Mouse (Mus musculus) brown adipose tissue, adult 24 weeks (tissue): ENCODE results near the gene Spata17. TPM values are rescaled to one million over a fixed set of nuclear protein-coding genes. Genes with fewer than 3 reads are reported as not detected.
A peak's percentile ranks its signal among the peaks of the same experiment; 100 is the strongest.

ENCODE experiments used
- H3K27ac ChIP-seq: fragments of 200-500 bp; replicated peaks from 2 replicates; pipeline ENCODE4 v1.5.1; 2012; ENCODE audit warnings: low read depth, mild to moderate bottlenecking, low read length
- H3K4me1 ChIP-seq: fragments of 200-500 bp; 2 replicates; pipeline ENCODE4 v1.6.1; 2012; ENCODE audit warnings: low read length, mixed read lengths; ENCODE audit not compliant: control insufficient read depth, insufficient read depth, insufficient read length
- H3K4me3 ChIP-seq: fragments of 200-500 bp; 2 replicates; pipeline ENCODE4 v1.5.1; 2012; ENCODE audit warnings: low read depth, mild to moderate bottlenecking, low read length, moderate library complexity; ENCODE audit not compliant: insufficient read depth
- polyA plus RNA-seq: library from polyadenylated mRNA; stranded (reverse); fragments of >200 nt; gene quantifications from 2 replicates; pipeline ENCODE4 v1.2.4, GENCODE M21; 2012; ENCODE audit not compliant: missing spikeins, insufficient read depth, insufficient read length

The Spata17 gene
- polyA plus RNA-seq, 1 experiment, result 12.8 TPM

DNA sequence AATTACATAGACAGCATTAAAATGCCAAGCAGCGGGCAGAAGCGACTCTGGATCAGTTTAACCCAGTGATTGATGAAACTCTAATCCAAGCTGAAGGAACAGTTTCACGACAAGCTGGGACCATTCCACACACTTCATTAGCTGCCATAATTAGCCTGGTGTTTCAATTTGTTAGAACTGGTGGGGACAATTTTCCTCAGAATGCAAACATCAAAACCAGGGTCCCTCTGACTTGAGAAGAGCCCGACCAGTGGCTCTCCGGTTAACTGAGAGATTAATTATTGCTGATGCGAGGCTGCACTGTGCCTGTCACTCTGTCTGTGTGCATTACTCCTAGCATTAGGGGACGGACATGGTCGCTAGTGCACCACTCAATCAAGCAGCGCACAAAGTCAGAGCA is 137.9 kb downstream of the Spata17 start:
- Histone ChIP-seq H3K4me3 (no peak overlapping the region), H3K27ac (no peak overlapping the region), H3K4me1 (no peaks in the 10 kb centered on the region)

DNA sequence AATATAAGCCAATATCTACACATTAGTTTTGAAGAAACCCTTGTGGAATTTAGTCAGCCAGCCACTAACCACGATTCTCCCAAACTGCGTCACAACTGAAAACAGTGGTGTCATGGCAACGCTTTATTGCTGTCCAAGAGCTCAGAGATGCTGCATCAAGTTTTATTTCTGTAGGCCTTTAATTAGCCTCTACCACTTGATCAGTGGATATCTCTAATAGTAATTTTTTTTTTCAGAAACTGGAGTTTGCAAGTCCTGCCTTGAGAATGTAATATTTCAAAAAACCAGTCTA is 138.3 kb downstream of the Spata17 start:
- Histone ChIP-seq H3K4me1 (no peaks in the 10 kb centered on the region), H3K4me3 (no peak overlapping the region), H3K27ac (no peak overlapping the region)

- no peak overlapping the region for H3K27ac ChIP-seq
- no peaks in the 10 kb centered on the region for H3K4me1 ChIP-seq
- H3K4me3 ChIP-seq, result no peak overlapping the region
Observed at GRCm38 (mm10) chr1:187076198-187077042, 138.8 kb downstream of the Spata17 start.

- H3K4me3 ChIP-seq, result no peak overlapping the region
- no peaks in the 10 kb centered on the region for H3K4me1 ChIP-seq
- H3K27ac ChIP-seq, result no peak overlapping the region
Observed at GRCm38 (mm10) chr1:187059874-187060273, 155.4 kb downstream of the Spata17 start.

- H3K4me1 ChIP-seq, result no peaks in the 10 kb centered on the region
- no peak overlapping the region for H3K4me3 ChIP-seq
- H3K27ac ChIP-seq, result no peak overlapping the region
Observed at GRCm38 (mm10) chr1:187054333-187054732, 160.9 kb downstream of the Spata17 start.

DNA sequence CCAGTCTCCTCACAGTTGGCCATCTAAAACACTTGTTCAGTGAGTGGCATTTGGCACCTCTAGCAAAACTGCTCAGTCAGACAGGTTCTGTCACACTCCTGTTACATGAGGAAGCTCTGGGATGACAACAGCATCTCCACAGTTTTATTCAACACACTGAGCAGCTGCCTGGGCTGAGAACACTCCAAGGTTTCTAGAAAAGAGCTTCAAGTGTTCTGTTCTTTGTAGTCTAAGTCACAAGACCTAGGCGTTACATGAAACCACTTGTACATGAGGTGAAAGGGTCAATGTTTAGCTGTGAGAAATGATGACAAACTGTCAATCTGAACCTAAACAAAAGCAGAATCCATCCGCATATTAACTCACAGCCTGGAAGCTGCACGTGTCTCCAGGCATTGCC is 161.4 kb downstream of the Spata17 start:
- H3K4me1 ChIP-seq, result no peaks in the 10 kb centered on the region
- H3K4me3 ChIP-seq, result no peak overlapping the region
- no peak overlapping the region for H3K27ac ChIP-seq

GRCm38 (mm10) chr1:187052532-187052931 is 162.7 kb downstream of the Spata17 start:
- Histone ChIP-seq H3K4me3 (no peak overlapping the region), H3K27ac (no peak overlapping the region), H3K4me1 (no peaks in the 10 kb centered on the region)

DNA sequence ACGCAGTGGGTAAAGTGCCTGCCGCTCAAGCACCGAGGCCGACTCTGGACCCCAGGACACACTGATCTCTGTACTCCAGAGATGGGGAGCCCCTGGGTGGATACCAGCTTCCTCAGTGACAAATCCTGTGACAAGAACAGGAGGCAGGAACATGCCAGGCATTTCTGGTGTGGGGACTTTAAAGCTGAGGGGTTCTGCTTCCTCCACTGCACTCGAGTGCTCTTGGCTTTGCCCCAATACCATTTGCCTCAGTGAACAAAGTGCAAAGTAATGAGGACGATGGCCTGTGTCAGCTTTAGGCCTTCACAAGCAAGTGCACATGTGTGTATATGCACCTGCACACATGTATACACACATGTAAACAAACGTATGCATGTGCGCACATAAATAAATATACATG is 164.0 kb downstream of the Spata17 start:
- Histone ChIP-seq H3K4me3 (no peak overlapping the region), H3K27ac (no peak overlapping the region), H3K4me1 (no peaks in the 10 kb centered on the region)

- Histone ChIP-seq H3K4me1 (no peaks in the 10 kb centered on the region), H3K4me3 (no peak overlapping the region), H3K27ac (no peak overlapping the region)
Observed at GRCm38 (mm10) chr1:187048681-187049288, 166.5 kb downstream of the Spata17 start.

GRCm38 (mm10) chr1:187044726-187045125 is 170.5 kb downstream of the Spata17 start:
- Histone ChIP-seq H3K4me1 (no peaks in the 10 kb centered on the region), H3K4me3 (no peak overlapping the region), H3K27ac (no peak overlapping the region)

DNA sequence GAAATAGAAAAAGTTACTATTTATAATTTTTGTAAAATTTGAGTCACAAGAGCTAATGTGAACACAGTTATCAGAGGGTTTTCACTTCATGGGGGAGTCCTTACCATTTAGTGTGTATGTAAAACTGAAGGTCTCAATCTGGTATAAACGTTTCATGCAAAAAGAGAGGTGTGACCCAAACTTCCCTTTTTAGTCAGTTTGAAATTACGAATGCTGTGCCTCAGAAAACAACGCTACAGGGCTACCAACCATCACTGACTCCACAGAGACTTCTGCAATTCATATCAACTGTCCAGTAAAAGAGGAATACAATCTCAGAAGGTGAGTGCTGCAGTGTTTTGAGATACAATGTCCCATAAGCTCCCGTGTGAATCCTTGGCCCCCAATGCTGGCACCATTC is 175.5 kb downstream of the Spata17 start:
- Histone ChIP-seq H3K4me3 (no peak overlapping the region), H3K4me1 (no peaks in the 10 kb centered on the region), H3K27ac (no peak overlapping the region)

DNA sequence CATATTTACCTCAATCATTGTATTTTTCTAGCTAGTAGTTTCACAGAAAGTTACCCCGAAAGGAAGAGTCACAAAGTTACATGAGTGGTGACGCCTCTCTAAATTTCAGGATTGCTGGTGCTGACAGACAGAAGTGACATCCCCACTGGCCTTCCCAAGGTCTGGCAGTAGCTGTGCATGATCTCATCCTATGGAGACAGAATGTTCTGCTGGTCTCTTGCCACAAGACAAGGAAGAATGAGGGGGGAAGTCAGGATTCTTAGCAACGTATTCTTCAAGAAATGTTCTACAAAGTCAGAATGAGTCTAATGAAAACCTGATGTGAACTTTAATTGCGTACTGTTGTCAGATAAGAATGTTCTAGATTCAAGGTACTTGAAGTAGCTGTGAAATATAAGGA is 179.5 kb downstream of the Spata17 start:
- Histone ChIP-seq H3K4me1 (no peaks in the 10 kb centered on the region), H3K4me3 (no peak overlapping the region), H3K27ac (no peak overlapping the region)

- Histone ChIP-seq H3K27ac (no peak overlapping the region), H3K4me3 (no peak overlapping the region), H3K4me1 (no peaks in the 10 kb centered on the region)
Observed at GRCm38 (mm10) chr1:187031796-187032195, 183.5 kb downstream of the Spata17 start.

GRCm38 (mm10) chr1:187028841-187029240 is 186.4 kb downstream of the Spata17 start:
- H3K27ac ChIP-seq, result no peak overlapping the region
- no peak overlapping the region for H3K4me3 ChIP-seq
- H3K4me1 ChIP-seq, result no peaks in the 10 kb centered on the region

DNA sequence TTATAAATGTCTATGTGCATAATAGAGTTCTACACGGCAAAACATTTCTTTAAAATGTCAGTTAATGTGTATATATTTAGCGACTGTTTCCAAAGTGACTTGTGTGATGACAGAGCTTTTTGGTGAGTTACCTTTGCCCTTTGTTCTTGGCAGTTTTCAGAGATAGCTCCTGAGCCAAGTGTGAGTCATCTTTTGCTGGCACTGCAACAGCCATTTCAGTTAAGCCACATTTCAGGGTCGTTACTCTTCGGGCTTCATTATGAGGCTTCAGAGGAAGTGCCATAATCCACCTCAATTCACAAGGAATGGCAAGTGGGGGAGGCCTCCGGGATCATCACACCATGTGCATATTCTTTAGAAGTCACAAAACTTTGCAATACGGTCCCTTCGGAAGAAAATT is 195.3 kb downstream of the Spata17 start:
- Histone ChIP-seq H3K4me1 (peaks cover 6% of the 10 kb centered on the region; the same call in 1 of the 2 replicates), H3K27ac (peak overlapping the region; percentile 38; the same call in 1 of the 2 replicates), H3K4me3 (no peak overlapping the region)

DNA sequence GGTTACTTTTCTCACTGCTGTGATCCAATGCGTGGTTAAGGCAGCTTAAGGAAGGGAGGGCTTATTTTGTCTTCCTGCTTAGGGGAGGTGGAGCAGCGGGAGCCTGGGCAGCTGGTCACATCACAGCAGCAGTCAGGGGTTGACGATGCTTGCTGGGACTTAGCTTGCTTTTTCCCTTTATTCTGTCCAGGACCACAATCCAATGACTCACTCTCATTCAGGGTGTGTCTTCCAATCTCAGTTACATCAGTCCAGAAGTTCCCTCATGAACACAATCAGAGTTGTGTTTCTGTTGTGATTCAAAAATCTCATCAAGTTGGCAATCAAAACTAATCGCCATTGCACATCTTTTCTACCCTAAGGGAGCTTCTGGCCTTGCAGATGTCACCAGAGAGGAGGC is 199.1 kb downstream of the Spata17 start:
- Histone ChIP-seq H3K27ac (no peak overlapping the region), H3K4me3 (no peak overlapping the region), H3K4me1 (peaks cover 6% of the 10 kb centered on the region; the same call in 1 of the 2 replicates)
